23 mouse cellular contexts compared by ENCODE assay signal in genomic region chr15:27535681-27536080, GRCm38 (mm10).
"Had no signal": no experiment of that assay in that cellular context is flagged by ENCODE, and none has a peak within 500 bp of the region (broad histone marks: within the 10 kb centered on the region; RNA-seq: fewer than 3 reads in every experiment).

No protein-coding gene starts in this region.

- H3K27ac ChIP-seq: kidney, embryonic 15.5 days; limb, embryonic 10.5 days; limb, embryonic 13.5 days; liver, embryonic 14.5 days; macrophage; midbrain, embryonic 12.5 days; midbrain, embryonic 15.5 days; neural tube, embryonic 12.5 days; neural tube, embryonic 15.5 days; stomach, embryonic 15.5 days had no signal

- H3K27me3 ChIP-seq: kidney, embryonic 15.5 days; limb, embryonic 13.5 days; midbrain, embryonic 15.5 days; neural tube, embryonic 12.5 days; neural tube, embryonic 15.5 days; stomach, embryonic 15.5 days had no signal

- H3K4me2 ChIP-seq: kidney, embryonic 15.5 days; limb, embryonic 13.5 days; lung, embryonic 14.5 days; midbrain, embryonic 12.5 days; midbrain, embryonic 15.5 days; neural tube, embryonic 12.5 days; neural tube, embryonic 15.5 days; stomach, embryonic 15.5 days had no signal

- H3K9me3 ChIP-seq: kidney, embryonic 15.5 days; limb, embryonic 10.5 days; limb, embryonic 13.5 days; midbrain, embryonic 12.5 days; midbrain, embryonic 15.5 days; neural tube, embryonic 12.5 days; neural tube, embryonic 15.5 days; stomach, embryonic 15.5 days had no signal

- DNase-seq: kidney, adult 11 months; kidney, adult 8-10 months; kidney, postnatal 14 days; kidney, postnatal 4 days; layer of hippocampus, adult 9-11 months; liver; liver, postnatal 0 days; lung, embryonic 14.5 days; retina, postnatal 1 day; right cerebral cortex, postnatal 25 days; spleen, adult 18-20 months; thymus, postnatal 25 days had no signal

- H3K4me3 ChIP-seq: kidney, embryonic 15.5 days; limb, embryonic 10.5 days; limb, embryonic 13.5 days; midbrain, embryonic 12.5 days; midbrain, embryonic 15.5 days; neural tube, embryonic 12.5 days; neural tube, embryonic 15.5 days; stomach, embryonic 15.5 days had no signal

- H3K36me3 ChIP-seq: kidney, embryonic 15.5 days; limb, embryonic 10.5 days; limb, embryonic 13.5 days; midbrain, embryonic 12.5 days; midbrain, embryonic 15.5 days; neural tube, embryonic 12.5 days; neural tube, embryonic 15.5 days; stomach, embryonic 15.5 days had no signal

- H3K4me1 ChIP-seq: midbrain, embryonic 12.5 days; midbrain, embryonic 15.5 days; neural tube, embryonic 12.5 days; stomach, embryonic 15.5 days had no signal

- ATAC-seq: liver, postnatal 0 days; lung, postnatal 0 days; midbrain, embryonic 15.5 days had no signal

- H3K9ac ChIP-seq: kidney, embryonic 15.5 days; limb, embryonic 13.5 days; liver, embryonic 14.5 days; liver, postnatal 0 days; lung, embryonic 14.5 days; midbrain, embryonic 12.5 days; midbrain, embryonic 15.5 days; neural tube, embryonic 12.5 days; neural tube, embryonic 15.5 days; stomach, embryonic 15.5 days had no signal
